ENCODE assay signal across 9 mouse cellular contexts in genomic region chr13:51221425-51222160, GRCm38 (mm10). TPM values are rescaled to one million over a fixed set of nuclear protein-coding genes. Genes with fewer than 3 reads are reported as not detected.
DNase-seq lines count a peak whose midpoint lies in the region; ATAC-seq lines count a peak whose summit lies in the region.
"Had no signal": no experiment of that assay in that cellular context is flagged by ENCODE, and none has a peak within 500 bp of the region (broad histone marks: within the 10 kb centered on the region; RNA-seq: fewer than 3 reads in every experiment).

No protein-coding gene starts in this region.

- ATAC-seq in heart, embryonic 12.5 days (ENCODE audit: insufficient number of reproducible peaks, low FRiP score), result no peak
- peak; percentile 43; the same call in 1 of the 2 replicates for ATAC-seq in forebrain, embryonic 16.5 days
- no peak for ATAC-seq in frontal cortex, adult (ENCODE audit: low TSS enrichment)

- peaks cover 7% of the 10 kb centered on the region; the same call in 1 of the 2 replicates for H3K4me1 ChIP-seq in heart, embryonic 12.5 days (replicated peaks)
- no peaks in the 10 kb centered on the region for H3K4me1 ChIP-seq in forebrain, embryonic 16.5 days (replicated peaks; ENCODE audit: control insufficient read depth, insufficient read depth, low read length)

- no peaks in the 10 kb centered on the region for H3K36me3 ChIP-seq in heart, embryonic 12.5 days
- H3K36me3 ChIP-seq in forebrain, embryonic 16.5 days (ENCODE audit: control insufficient read depth, insufficient read depth), result no peaks in the 10 kb centered on the region
- H3K36me3 ChIP-seq: neural tube, embryonic 13.5 days had no signal

- no peak overlapping the region for H3K9ac ChIP-seq in heart, embryonic 12.5 days
- no peak overlapping the region for H3K9ac ChIP-seq in forebrain, embryonic 16.5 days (replicated peaks; ENCODE audit: low read depth, low read length)
- H3K9ac ChIP-seq: neural tube, embryonic 13.5 days had no signal

- WGBS in heart, embryonic 12.5 days, result 67% methylated on average over 12 of the region's 12 CpGs
- 50% methylated on average over 12 of the region's 12 CpGs for WGBS in forebrain, embryonic 16.5 days

- peak; percentile 20 to 30 for DNase-seq in heart, postnatal 10 days
- peak; percentile 32 for DNase-seq in testis, postnatal 14 days (ENCODE audit: low spot score)
- no peak for DNase-seq in testis, postnatal 10 days (ENCODE audit: low spot score)
- no peak for DNase-seq in spleen, postnatal 36 days (ENCODE audit: low spot score in 2 of 2)
- DNase-seq in cerebellum, adult 11 months, result no peak

- no peaks in the 10 kb centered on the region for H3K27me3 ChIP-seq in heart, embryonic 12.5 days (replicated peaks)
- no peaks in the 10 kb centered on the region for H3K27me3 ChIP-seq in forebrain, embryonic 16.5 days (replicated peaks; ENCODE audit: control insufficient read depth, insufficient read depth, low read length)
- H3K27me3 ChIP-seq: neural tube, embryonic 13.5 days had no signal

- no peak overlapping the region for H3K4me2 ChIP-seq in heart, embryonic 12.5 days
- no peak overlapping the region for H3K4me2 ChIP-seq in forebrain, embryonic 16.5 days (ENCODE audit: low read length)
- H3K4me2 ChIP-seq: neural tube, embryonic 13.5 days had no signal

- no peaks in the 10 kb centered on the region; the same call in none of the 2 replicates for H3K9me3 ChIP-seq in heart, embryonic 12.5 days (replicated peaks)
- H3K9me3 ChIP-seq in forebrain, embryonic 16.5 days (ENCODE audit: control insufficient read depth, low read length), result no peaks in the 10 kb centered on the region
- H3K9me3 ChIP-seq: neural tube, embryonic 13.5 days had no signal

- no peak overlapping the region for H3K27ac ChIP-seq in heart, embryonic 12.5 days (ENCODE audit: poor library complexity, severe bottlenecking)
- no peak overlapping the region for H3K27ac ChIP-seq in forebrain, embryonic 16.5 days (ENCODE audit: low read length)
- H3K27ac ChIP-seq: neural tube, embryonic 13.5 days had no signal

- intact Hi-C loops in heart, postnatal 10 days (cut with DNase I), result no loop called here

- H3K4me3 ChIP-seq in heart, embryonic 12.5 days, result no peak overlapping the region
- H3K4me3 ChIP-seq in forebrain, embryonic 16.5 days (replicated peaks; ENCODE audit: low read length), result no peak overlapping the region
- H3K4me3 ChIP-seq: neural tube, embryonic 13.5 days had no signal

RNA-seq across cellular contexts. Expression of gene Nxnl2, which starts 50.8 kb away (rescaled TPM):
- 1 to 10 TPM; 1.3 to 3.3 TPM for total RNA-seq in heart, postnatal 10 days (2021)
- 1.1 and 1.5 TPM in 2 replicates for polyA plus RNA-seq in heart, embryonic 12.5 days (2016; fragmentation: Nextera tagmentation; extraction: Ambion mirVana)
- 0.72 and 2.2 TPM in 2 replicates for polyA plus RNA-seq in forebrain, embryonic 16.5 days (2015; fragmentation: Nextera tagmentation; extraction: Ambion mirVana)

Comparison
In these comparisons a context has a peak if more than half of its experiments do, and no peak if none do; other contexts are left out.
1. DNase-seq: peak in heart, postnatal 10 days (2 of 2) and testis, postnatal 14 days (single experiment); none in testis, postnatal 10 days (single experiment), spleen, postnatal 36 days (0 of 2) and cerebellum, adult 11 months (single experiment).